Mouse (Mus musculus) CH12.LX (cell line): ENCODE measurements around the gene Samd13. TPM values are rescaled to one million over a fixed set of nuclear protein-coding genes. Genes with fewer than 3 reads are reported as not detected.

Experiments
- DNase-seq: peaks from one replicate; pipeline ENCODE4 v3.0.0-alpha.2; 2013; ENCODE audit errors: extremely low read depth
- H3K27ac ChIP-seq: 2 replicates; pipeline ENCODE4 v1.5.1; 2012; ENCODE audit warnings: low read depth, mild to moderate bottlenecking, control low read depth, moderate library complexity; ENCODE audit not compliant: insufficient read depth
- H3K27me3 ChIP-seq: replicated peaks from 2 replicates; pipeline ENCODE3; 2012; ENCODE audit warnings: inconsistent platforms
- H3K36me3 ChIP-seq, 2 experiments: replicated peaks in 1 of 2; 2 replicates each; pipeline versions ENCODE3 to v1.6.1; 2012; ENCODE audit warnings: inconsistent platforms in 1 of 2, low read length in 1 of 2, mild to moderate bottlenecking in 1 of 2, mixed read lengths in 1 of 2, moderate library complexity in 1 of 2; ENCODE audit not compliant: control insufficient read depth in 1 of 2, insufficient read depth in 1 of 2
- H3K4me1 ChIP-seq, 2 experiments: 2 replicates each; pipeline ENCODE4 v1.6.1; 2012; ENCODE audit warnings: inconsistent platforms in 1 of 2, moderate library complexity in 1 of 2; ENCODE audit not compliant: insufficient read depth in 2 of 2, control insufficient read depth in 1 of 2
- H3K4me2 ChIP-seq: 2 replicates; pipeline ENCODE4 v1.6.1; 2012; ENCODE audit warnings: low read depth, mild to moderate bottlenecking, control low read depth; ENCODE audit not compliant: poor library complexity, insufficient read depth, severe bottlenecking
- H3K4me3 ChIP-seq, 3 experiments: fragments of 150-350 bp in 1 of 3; sonication (generic) in 1 of 3; replicated peaks in 1 of 3; 2 replicates each; pipeline versions ENCODE3 to v1.5.1; 2011 to 2012; ENCODE audit warnings: low read depth in 2 of 3, low read length in 2 of 3, mild to moderate bottlenecking in 2 of 3, moderate library complexity in 2 of 3, control low read depth in 1 of 3, improper control_type of control experiment in 1 of 3, inconsistent platforms in 1 of 3, mixed read lengths in 1 of 3; ENCODE audit not compliant: poor library complexity in 1 of 3
- H3K79me2 ChIP-seq: replicated peaks from 2 replicates; pipeline ENCODE4 v1.6.1; 2012; ENCODE audit warnings: mild to moderate bottlenecking, moderate library complexity; ENCODE audit not compliant: control insufficient read depth, poor library complexity, insufficient read depth, severe bottlenecking; ENCODE audit errors: extremely low read depth
- H3K9ac ChIP-seq: 2 replicates; pipeline ENCODE4 v1.6.1; 2012; ENCODE audit warnings: low read depth, mild to moderate bottlenecking, control low read depth, moderate library complexity; ENCODE audit not compliant: insufficient read depth
- H3K9me3 ChIP-seq: replicated peaks from 2 replicates; pipeline ENCODE3; 2012; ENCODE audit warnings: low read length, inconsistent platforms, mixed read lengths
- BHLHE40 ChIP-seq: IDR thresholded peaks from 2 replicates; pipeline ENCODE4 v1.6.1; 2011; ENCODE audit warnings: mild to moderate bottlenecking, low read depth, low read length, improper control_type of control experiment
- CHD1 ChIP-seq: IDR thresholded peaks from 2 replicates; pipeline ENCODE4 v1.6.1; 2012; ENCODE audit warnings: low read depth, low read length, improper control_type of control experiment, inconsistent platforms
- CTCF ChIP-seq, 2 experiments: IDR thresholded peaks in 1 of 2; conservative IDR thresholded peaks in 1 of 2; 2 replicates each; pipeline ENCODE4 v1.5.1; 2011 to 2012; ENCODE audit warnings: low read depth in 2 of 2, low read length in 2 of 2, improper control_type of control experiment in 1 of 2, inconsistent platforms in 1 of 2, mild to moderate bottlenecking in 1 of 2, moderate library complexity in 1 of 2
- E2F4 ChIP-seq: IDR thresholded peaks from 2 replicates; pipeline ENCODE4 v1.6.1; 2011; ENCODE audit warnings: low read depth, low read length, improper control_type of control experiment; ENCODE audit not compliant: insufficient replicate concordance
- EP300 ChIP-seq: IDR thresholded peaks from 2 replicates; pipeline ENCODE4 v1.6.1; 2011; ENCODE audit warnings: low read length, improper control_type of control experiment
- GABPA ChIP-seq: IDR thresholded peaks from 2 replicates; pipeline ENCODE4 v1.6.1; 2012; ENCODE audit warnings: low read depth, low read length, improper control_type of control experiment, inconsistent platforms; ENCODE audit not compliant: insufficient replicate concordance
- HCFC1 ChIP-seq: IDR thresholded peaks from 2 replicates; pipeline ENCODE4 v1.6.1; 2012; ENCODE audit warnings: low read depth, mild to moderate bottlenecking, inconsistent platforms, low read length, improper control_type of control experiment
- IRF4 ChIP-seq: IDR thresholded peaks from 2 replicates; pipeline ENCODE4 v1.6.1; 2014; ENCODE audit warnings: low read depth, mild to moderate bottlenecking, inconsistent platforms, low read length, improper control_type of control experiment
- JUN ChIP-seq: IDR thresholded peaks from 2 replicates; pipeline ENCODE4 v1.6.1; 2011; ENCODE audit warnings: low read depth, mild to moderate bottlenecking, low read length, improper control_type of control experiment, moderate library complexity; ENCODE audit not compliant: insufficient read depth
- JUND ChIP-seq: conservative IDR thresholded peaks from 2 replicates; pipeline ENCODE4 v1.6.1; 2011; ENCODE audit warnings: low read depth, low read length, improper control_type of control experiment
- KAT2A ChIP-seq: IDR thresholded peaks from 2 replicates; pipeline ENCODE4 v1.6.1; 2012; ENCODE audit warnings: low read length, improper control_type of control experiment, inconsistent platforms; ENCODE audit not compliant: insufficient replicate concordance
- MAFK ChIP-seq: IDR thresholded peaks from 2 replicates; pipeline ENCODE4 v1.6.1; 2011; ENCODE audit warnings: low read length, improper control_type of control experiment; ENCODE audit not compliant: insufficient replicate concordance
- MAZ ChIP-seq: IDR thresholded peaks from 2 replicates; pipeline ENCODE4 v1.6.1; 2012; ENCODE audit warnings: low read depth, mild to moderate bottlenecking, inconsistent platforms, low read length, improper control_type of control experiment, moderate library complexity
- MEF2A ChIP-seq: IDR thresholded peaks from 2 replicates; pipeline ENCODE4 v1.6.1; 2014; ENCODE audit warnings: low read depth, mild to moderate bottlenecking, inconsistent platforms, low read length, improper control_type of control experiment, borderline replicate concordance
- MXI1 ChIP-seq: IDR thresholded peaks from 2 replicates; pipeline ENCODE4 v1.6.1; 2011; ENCODE audit warnings: mild to moderate bottlenecking, low read depth, low read length, improper control_type of control experiment
- MYC ChIP-seq: IDR thresholded peaks from 2 replicates; pipeline ENCODE4 v1.6.1; 2011; ENCODE audit warnings: low read depth, mild to moderate bottlenecking, improper control_type of control experiment, low read length
- NRF1 ChIP-seq: IDR thresholded peaks from 2 replicates; pipeline ENCODE4 v1.6.1; 2014; ENCODE audit warnings: low read depth, mild to moderate bottlenecking, inconsistent platforms, low read length, improper control_type of control experiment, moderate library complexity
- RAD21 ChIP-seq: IDR thresholded peaks from 2 replicates; pipeline ENCODE4 v1.6.1; 2011; ENCODE audit warnings: low read depth, mild to moderate bottlenecking, low read length, improper control_type of control experiment, moderate library complexity
- RCOR1 ChIP-seq: conservative IDR thresholded peaks from 2 replicates; pipeline ENCODE4 v1.6.1; 2012; ENCODE audit warnings: low read depth, mild to moderate bottlenecking, inconsistent platforms, low read length, improper control_type of control experiment
- TBP ChIP-seq: conservative IDR thresholded peaks from 2 replicates; pipeline ENCODE4 v1.6.1; 2011; ENCODE audit warnings: low read depth, low read length, improper control_type of control experiment
- TCF12 ChIP-seq: IDR thresholded peaks from 2 replicates; pipeline ENCODE4 v1.6.1; 2014; ENCODE audit warnings: low read depth, mild to moderate bottlenecking, inconsistent platforms, low read length, improper control_type of control experiment
- USF2 ChIP-seq: conservative IDR thresholded peaks from 2 replicates; pipeline ENCODE4 v1.6.1; 2011; ENCODE audit warnings: low read depth, low read length, improper control_type of control experiment
- ZC3H11A ChIP-seq: IDR thresholded peaks from 2 replicates; pipeline ENCODE4 v1.6.1; 2012; ENCODE audit warnings: low read depth, mild to moderate bottlenecking, inconsistent platforms, low read length, improper control_type of control experiment
- ZKSCAN1 ChIP-seq: IDR thresholded peaks from 2 replicates; pipeline ENCODE4 v1.6.1; 2012; ENCODE audit warnings: low read depth, inconsistent platforms, low read length, improper control_type of control experiment, borderline replicate concordance
- ZNF384 ChIP-seq: IDR thresholded peaks from 2 replicates; pipeline ENCODE4 v1.6.1; 2012; ENCODE audit warnings: low read depth, low read length, improper control_type of control experiment, inconsistent platforms
- dilution Hi-C: fragments of 300-500 bp; cut with MboI; formaldehyde crosslinking; loops from 2 replicates; pipeline ENCODE4 v1.14.3; 2020; ENCODE audit warnings: low sequenced_read_pairs; ENCODE audit not compliant: extremely low pct_unique_long_range_greater_than_20kb, extremely low pct_ligation_motif_present
- in situ Hi-C: fragments of 300-500 bp; cut with MboI; formaldehyde crosslinking; loops from 3 replicates; pipeline ENCODE4 v1.14.3; 2019; ENCODE audit warnings: low sequenced_read_pairs, low pct_ligation_motif_present, low pct_unique_long_range_greater_than_20kb, mixed read lengths
- polyA plus RNA-seq: library from polyadenylated mRNA; unstranded; fragments of >175 nt; gene quantifications from 2 replicates; pipeline ENCODE4 v1.2.1, GENCODE M21; 2012; ENCODE audit warnings: low read depth; ENCODE audit not compliant: insufficient read length
- total RNA-seq, 2 experiments: library from RNA; depleted of rRNA; stranded (reverse); fragments of 300-350 nt in 1 of 2; fragments of >200 nt in 1 of 2; gene quantifications; 2 replicates each; pipeline ENCODE4 v1.2.3; 2012 to 2014

Gene Samd13
- total and polyA plus RNA-seq, 3 experiments: not detected

- in situ Hi-C loops: no loop called here
- Histone ChIP-seq H3K4me3 (no peak overlapping the region), H3K36me3 (no peaks in the 10 kb centered on the region), H3K9ac (no peak overlapping the region), H3K79me2 (no peaks in the 10 kb centered on the region), H3K27ac (no peak overlapping the region), H3K27me3 (no peaks in the 10 kb centered on the region), H3K9me3 (no peaks in the 10 kb centered on the region), H3K4me1 (no peaks in the 10 kb centered on the region), H3K4me2 (no peak overlapping the region)
- dilution Hi-C loops: no loop called here
- DNase-seq: no peak
- TF ChIP-seq JUN: no peak
- no peak for TF ChIP-seq MYC
- no peak for TF ChIP-seq MEF2A
- TF ChIP-seq CHD1: no peak
- TF ChIP-seq KAT2A: no peak
- TF ChIP-seq ZNF384: no peak
- no peak for TF ChIP-seq CTCF (conservative IDR thresholded peaks at IDR 0.05 in 1 of 2, IDR thresholded peaks at IDR 0.05 in 1 of 2; ENCODE audit: low read depth in 2 of 2, low read length in 2 of 2)
- no peak for TF ChIP-seq RCOR1
- TF ChIP-seq MAZ: no peak
- TF ChIP-seq TBP: no peak
- no peak for TF ChIP-seq MXI1
- no peak for TF ChIP-seq TCF12
Measured at GRCm38 (mm10) chr3:146596387-146596786, 89.0 kb downstream of the Samd13 start.

GRCm38 (mm10) chr3:146595440-146595839, 90.0 kb downstream of the Samd13 start:
- dilution Hi-C loops: no loop called here

More at GRCm38 (mm10) chr3:146595440-146595839, 90.0 kb downstream of the Samd13 start:
- Histone ChIP-seq H3K36me3 (no peaks in the 10 kb centered on the region), H3K4me3 (no peak overlapping the region), H3K27me3 (no peaks in the 10 kb centered on the region), H3K9ac (no peak overlapping the region), H3K4me1 (no peaks in the 10 kb centered on the region), H3K9me3 (no peaks in the 10 kb centered on the region), H3K27ac (no peak overlapping the region), H3K79me2 (no peaks in the 10 kb centered on the region), H3K4me2 (no peak overlapping the region)
- no peak for TF ChIP-seq JUND
- TF ChIP-seq USF2: no peak
- no peak for TF ChIP-seq IRF4
- no peak for TF ChIP-seq RAD21
- TF ChIP-seq MAZ: no peak
- TF ChIP-seq HCFC1: no peak
- TF ChIP-seq TBP: no peak
- no peak for TF ChIP-seq GABPA
- no peak for TF ChIP-seq RCOR1
- TF ChIP-seq JUN: no peak
- no peak for TF ChIP-seq EP300
- TF ChIP-seq CTCF (conservative IDR thresholded peaks at IDR 0.05 in 1 of 2, IDR thresholded peaks at IDR 0.05 in 1 of 2; ENCODE audit: low read depth in 2 of 2, low read length in 2 of 2): no peak
- no peak for TF ChIP-seq ZKSCAN1
- no peak for TF ChIP-seq MAFK
- TF ChIP-seq BHLHE40: no peak
- TF ChIP-seq NRF1: no peak
- TF ChIP-seq E2F4: no peak
- no peak for TF ChIP-seq MYC
- no peak for TF ChIP-seq ZC3H11A
- TF ChIP-seq ZNF384: no peak
- in situ Hi-C loops: no loop called here
- DNase-seq: no peak
